Mouse (Mus musculus) cortical plate, adult 2 months (tissue): ENCODE data around the gene Nol6.

Experiments
- CTCF ChIP-seq: fragments of 200-500 bp; IDR thresholded peaks from 2 replicates; pipeline ENCODE4 v1.5.1; 2011; ENCODE audit warnings: mild to moderate bottlenecking, control low read depth, low read length; ENCODE audit not compliant: insufficient read depth; ENCODE audit errors: extremely low read depth
- POLR2A ChIP-seq: fragments of 200-500 bp; IDR thresholded peaks from 2 replicates; pipeline ENCODE4 v1.6.1; 2011; ENCODE audit warnings: mild to moderate bottlenecking, low read length, control low read depth; ENCODE audit not compliant: insufficient read depth; ENCODE audit errors: extremely low read depth

DNA sequence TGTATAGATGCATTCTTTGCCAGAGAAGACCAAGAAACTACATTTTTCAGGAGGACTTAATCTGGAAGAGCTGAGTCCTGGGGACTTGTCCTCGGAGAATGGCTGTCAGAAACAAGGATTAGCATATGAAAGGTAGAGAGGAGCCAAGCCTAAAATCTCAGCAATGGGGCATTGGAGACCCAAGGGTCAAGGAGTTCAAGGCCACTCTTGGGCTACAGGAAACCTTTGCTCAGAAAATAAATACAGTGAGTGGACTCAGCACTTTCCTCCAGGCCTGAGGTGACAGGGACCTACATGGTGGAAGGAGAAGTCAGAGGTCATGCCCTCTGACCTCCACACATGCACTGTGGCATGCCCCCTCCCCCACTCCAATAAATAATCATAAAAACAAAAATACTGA is 23.3 kb downstream of the Nol6 start:
- no peak for TF ChIP-seq POLR2A
- TF ChIP-seq CTCF, result no peak
